Mouse (Mus musculus): Measurements from ENCODE around the gene Pank2. TPM values are rescaled to one million over a fixed set of nuclear protein-coding genes. Genes with fewer than 3 reads are reported as not detected.
"Not testable (repeated sequence)": the region's sequence is repeated elsewhere in the genome, so short reads cannot be mapped to it uniquely, and the experiment has no call there.

The Pank2 gene
- total RNA-seq, 2 experiments from 2014 or later: 21.4 to 23.1 TPM

GRCm38 (mm10) chr2:131260544-131261307 lies 1.6 kb upstream of the Pank2 start:
- no peak for DNase-seq

DNA sequence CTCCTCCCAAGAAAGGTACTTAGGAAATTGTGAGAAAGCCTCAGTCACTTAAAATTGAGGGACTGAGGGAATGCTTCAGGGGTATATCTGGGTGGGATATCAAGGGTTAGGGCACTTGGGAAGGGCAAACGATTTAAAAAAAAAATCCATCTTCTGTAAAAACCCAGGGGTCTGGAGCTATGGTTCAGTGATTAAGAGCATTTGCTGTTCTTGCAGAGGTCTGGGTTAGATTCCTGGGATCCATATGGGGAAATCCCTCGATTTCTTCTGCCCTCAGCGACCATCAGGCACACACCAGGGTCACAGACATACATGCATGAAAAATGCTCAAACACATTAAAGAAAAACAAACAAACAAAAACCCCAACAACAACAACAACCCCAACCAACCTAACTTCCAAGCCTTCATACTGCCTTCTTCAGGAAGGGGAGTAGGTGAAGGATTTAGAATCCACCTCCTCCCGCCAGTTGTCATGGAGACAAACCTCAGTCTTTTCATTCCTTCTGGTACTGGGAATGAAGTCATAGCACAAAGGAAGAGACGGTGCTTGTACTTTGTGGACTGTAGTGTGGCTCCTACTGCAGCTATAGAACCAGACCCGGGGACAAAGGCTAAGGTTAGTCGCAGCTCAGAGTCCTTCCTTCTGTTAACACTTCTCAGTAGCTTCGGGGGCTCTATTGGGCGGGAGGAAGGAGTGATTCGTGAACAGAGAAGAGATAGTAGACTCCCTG lies 648 bp upstream of the Pank2 start:
- DNase-seq: no peak

DNA sequence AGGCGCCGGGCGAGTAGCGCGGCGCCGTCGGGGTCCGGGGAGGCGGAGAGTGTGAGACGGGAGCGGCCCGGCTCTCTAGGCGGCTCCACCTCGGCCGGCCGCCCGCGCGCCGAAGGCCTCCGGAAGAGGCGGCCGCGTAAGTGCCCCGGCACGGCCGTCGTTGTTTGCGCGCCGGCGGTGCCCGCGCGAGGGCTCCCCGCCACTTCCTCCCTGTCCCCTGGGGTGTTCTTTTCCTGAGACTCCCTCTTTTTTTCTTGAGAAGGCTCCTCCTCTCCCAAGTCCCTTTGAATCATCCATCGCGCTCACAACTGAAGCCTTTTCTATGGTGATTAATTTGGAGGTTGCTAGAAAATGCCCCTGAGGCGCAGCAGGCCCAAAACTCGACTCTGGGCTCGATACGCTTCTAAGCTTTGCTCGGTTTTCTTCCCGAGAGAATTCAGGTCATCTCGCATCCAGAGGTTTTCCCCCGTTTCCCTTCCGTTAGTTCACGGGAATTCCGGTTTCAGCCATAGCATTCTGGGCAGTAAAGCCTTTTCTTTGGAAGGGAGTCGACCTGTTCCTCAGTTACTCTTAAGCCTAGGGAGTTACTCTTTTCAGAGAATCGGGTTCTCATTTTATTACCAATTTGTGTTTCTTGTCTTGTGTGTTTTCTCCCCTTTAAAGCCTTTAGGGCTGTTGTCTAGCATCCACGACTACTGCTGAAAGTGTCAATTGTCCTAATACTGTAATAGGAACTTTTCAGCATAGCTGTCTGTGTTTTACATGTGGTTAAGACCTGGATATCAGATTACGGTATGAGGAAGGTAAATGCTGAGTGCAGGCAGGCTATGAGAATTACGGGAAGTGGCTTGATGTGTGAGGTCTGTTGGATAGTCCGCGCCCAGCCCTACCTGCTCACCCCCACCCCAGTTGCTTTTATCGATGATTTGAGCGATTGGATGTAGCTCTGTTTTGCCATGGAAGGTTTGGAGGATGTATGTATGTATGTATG lies 680 bp downstream of the Pank2 start:
- DNase-seq: peak in 1 of 2 experiments; percentile 37

DNA sequence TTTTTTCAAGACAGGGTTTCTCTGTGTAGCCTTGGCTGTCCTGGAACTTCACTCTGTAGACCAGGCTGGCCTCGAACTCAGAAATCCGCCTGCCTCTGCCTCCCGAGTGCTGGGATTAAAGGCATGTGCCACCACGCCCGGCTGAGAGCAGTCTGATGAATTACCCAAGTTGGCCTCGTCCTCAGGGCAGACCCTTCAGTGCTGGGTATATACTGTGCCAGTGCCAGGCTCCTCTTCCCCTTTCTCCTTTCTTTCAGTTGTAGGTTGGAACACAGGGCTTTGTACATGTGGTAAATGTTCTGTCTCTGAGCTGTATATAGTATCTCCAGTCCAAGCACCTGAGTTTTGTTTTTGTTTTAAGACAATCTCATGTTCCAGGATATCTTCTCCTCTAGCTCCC lies 1.7 kb downstream of the Pank2 start:
- DNase-seq: no peak

DNA sequence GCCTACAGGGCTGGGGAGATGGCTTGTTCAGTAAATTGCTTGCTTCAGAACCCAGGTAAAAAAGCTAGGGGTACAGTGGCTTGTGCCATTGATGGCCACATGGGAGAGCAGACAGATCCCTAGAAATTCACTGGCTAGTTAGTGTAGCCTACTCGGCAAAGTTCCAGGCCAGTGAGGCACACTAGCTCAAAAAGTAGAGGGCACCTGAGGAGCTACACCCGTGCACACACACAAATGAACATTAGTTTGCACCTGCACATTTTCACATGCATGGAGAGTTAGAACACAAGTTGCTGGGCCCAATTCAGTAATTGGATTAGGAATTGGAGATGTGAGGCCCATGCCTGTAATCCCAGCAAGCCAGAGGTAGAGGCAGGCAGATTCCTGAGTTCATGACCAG lies 2.8 kb downstream of the Pank2 start:
- DNase-seq: no peak

- DNase-seq: peak in 1 of 2 experiments; percentile 33
Measured at GRCm38 (mm10) chr2:131275493-131275892, 13.2 kb downstream of the Pank2 start.

DNA sequence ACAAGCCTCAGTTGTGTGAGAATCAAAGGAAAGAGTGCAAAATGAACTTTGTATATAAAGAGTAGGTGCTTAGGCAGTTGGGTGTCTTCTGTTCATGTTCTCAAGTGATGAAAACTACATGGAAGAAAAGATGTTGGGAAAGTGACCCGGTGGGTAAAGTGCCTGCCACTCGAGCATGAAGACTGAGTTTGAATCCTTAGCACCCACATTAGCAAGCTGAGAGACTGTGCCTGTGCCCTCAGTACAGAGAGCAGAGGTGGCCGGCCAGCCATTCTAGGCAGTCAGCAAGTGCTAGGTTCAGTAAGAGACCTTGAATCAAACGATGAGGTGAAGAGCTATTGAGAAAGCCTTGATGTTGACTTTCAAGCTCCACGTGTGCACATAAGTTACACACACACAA lies 14.4 kb downstream of the Pank2 start:
- no peak for DNase-seq

GRCm38 (mm10) chr2:131281596-131281995 lies 19.3 kb downstream of the Pank2 start:
- no peak for DNase-seq

DNA sequence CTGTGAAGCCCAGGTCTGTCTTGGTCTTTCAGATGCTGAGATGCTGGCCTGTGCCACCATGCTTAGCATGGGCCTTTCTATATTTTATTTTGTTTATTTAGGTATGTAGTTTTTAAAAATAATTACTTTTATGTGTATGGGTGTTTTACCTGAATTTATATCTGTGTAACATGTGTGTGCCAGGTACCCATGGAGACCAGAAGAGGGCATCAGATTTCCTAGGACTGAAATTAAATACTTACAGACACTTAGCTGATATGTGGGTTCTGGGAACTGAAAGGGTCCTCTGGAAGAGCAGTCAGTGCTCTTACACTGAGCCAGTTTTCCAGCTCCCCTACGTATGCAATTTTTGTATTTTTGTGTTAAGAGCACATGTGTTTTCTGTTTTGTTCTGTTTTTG lies 24.0 kb downstream of the Pank2 start:
- no peak for DNase-seq

DNA sequence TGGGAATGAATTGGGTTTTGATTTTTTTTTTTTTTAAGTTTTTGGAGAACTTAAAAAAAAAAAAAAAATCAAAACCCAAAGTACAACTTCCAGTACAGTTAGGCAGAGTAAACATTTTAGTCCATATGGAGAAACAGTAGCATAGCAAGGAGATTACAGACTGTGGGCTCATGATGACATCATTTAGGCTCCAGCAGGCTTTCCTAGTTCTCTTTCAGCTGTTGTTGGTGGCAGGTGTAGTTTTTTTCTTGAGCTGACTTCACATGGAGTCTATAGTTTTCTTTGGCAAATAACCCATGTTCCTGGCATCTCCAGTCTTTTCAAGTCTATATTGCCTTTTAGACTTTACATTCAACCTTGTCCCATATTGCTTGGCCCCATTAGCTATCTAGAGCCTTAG lies 28.4 kb downstream of the Pank2 start:
- no peak for DNase-seq

- DNase-seq: no peak
Measured at GRCm38 (mm10) chr2:131296746-131297261, 34.5 kb downstream of the Pank2 start.

DNA sequence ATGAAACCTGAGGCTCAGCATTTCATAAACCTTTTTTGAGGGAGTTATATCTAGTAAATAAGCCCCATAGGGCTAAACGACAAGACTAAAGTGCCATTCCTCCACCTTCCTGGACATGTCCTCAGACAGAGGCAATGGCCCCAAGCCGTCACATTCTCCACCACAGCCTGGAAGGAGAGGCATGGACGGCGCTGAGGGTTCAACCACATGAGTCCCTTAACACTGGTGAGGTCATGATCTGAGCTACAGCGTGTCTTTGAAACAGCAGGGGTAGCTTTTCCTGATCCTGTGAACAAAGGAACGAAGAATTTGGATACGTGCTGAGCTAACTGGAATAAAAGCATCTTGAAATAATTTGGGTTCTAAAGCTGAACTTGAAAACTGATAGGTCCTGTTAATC lies 36.4 kb downstream of the Pank2 start:
- DNase-seq: not testable (repeated sequence)

GRCm38 (mm10) chr2:131300485-131300884 lies 38.2 kb downstream of the Pank2 start:
- no peak for DNase-seq

DNA sequence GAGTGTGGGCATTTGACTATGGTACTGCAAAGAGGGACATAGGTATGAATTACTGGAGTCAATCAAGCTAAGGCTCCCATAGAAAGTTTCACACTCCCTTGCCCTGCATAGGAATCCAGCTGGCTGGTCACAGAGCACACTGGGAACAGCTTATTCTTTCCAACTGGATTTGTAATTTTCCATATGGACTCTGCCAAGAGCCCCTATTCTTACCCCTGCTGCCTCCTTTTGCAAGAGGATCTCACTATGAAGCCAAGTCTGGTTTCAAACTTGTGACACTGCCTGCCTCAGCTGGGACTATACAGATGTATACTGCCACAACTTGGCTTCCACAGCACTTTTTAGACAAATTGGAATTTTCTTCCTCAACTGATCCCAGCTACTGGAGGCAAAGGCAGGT lies 39.3 kb downstream of the Pank2 start:
- peak; percentile 26 to 53 for DNase-seq

DNA sequence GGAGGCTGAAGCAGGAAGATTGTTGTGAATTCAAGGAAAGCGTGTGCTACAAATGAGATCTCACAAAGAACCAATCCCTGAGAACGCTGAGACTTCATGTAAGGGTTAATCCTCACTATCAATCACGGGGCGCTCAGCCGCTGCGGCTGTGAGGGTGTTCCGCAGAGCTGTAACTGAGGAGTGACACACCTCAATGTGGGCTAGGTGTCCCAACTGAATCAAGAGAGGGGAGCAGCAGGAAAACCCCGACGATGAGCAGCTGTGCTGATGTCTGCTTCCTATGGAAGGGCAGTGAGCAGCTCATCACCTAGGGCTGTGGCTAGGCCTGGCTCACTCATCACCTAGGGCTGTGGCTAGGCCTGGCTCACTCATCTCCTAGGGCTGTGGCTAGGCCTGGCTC lies 42.2 kb downstream of the Pank2 start:
- DNase-seq: no peak

DNA sequence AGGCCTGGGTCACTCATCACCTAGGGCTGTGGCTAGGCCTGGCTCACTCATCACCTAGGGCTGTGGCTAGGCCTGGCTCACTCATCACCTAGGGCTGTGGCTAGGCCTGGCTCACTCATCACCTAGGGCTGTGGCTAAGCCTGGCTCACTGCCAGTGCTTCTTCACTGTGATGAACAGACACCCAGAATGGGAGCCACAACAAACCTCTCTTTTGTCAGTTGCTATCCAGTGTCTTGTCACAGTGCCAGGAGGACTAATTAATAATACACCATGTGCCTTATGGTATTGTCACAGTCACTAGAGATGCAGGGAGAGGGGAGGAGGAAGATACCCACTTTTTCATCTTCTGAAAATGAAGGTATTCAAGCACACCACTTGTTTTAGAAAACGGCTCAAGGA lies 42.9 kb downstream of the Pank2 start:
- DNase-seq: not testable (repeated sequence)

DNA sequence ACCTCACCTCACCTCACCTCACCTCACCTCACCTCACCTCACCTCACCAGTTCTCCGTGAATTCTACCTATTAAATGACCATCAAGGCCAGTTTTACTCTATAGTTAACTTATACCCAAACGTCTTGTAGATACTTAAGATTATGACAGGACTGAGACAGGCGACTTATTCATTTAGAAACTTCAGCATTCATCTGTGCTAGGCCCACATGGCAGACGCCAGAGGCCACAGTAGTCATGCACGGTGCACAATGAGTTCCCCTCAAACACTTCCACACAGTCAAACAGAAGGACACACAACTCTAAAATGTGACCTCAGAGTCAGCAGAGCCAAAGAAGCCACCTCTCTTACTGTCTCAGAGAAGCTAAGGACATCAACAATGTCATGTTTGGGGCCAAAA lies 45.1 kb downstream of the Pank2 start:
- no peak for DNase-seq

GRCm38 (mm10) chr2:131307822-131308221 lies 45.5 kb downstream of the Pank2 start:
- DNase-seq: peak in 1 of 2 experiments; percentile 24

- DNase-seq: no peak
Measured at GRCm38 (mm10) chr2:131309296-131309695, 47.0 kb downstream of the Pank2 start.

- no peak for DNase-seq
Measured at GRCm38 (mm10) chr2:131316167-131316566, 53.9 kb downstream of the Pank2 start.

GRCm38 (mm10) chr2:131319401-131319800 lies 57.1 kb downstream of the Pank2 start:
- no peak for DNase-seq

- DNase-seq: peak; percentile 56 to 77
Measured at GRCm38 (mm10) chr2:131321192-131321591, 58.9 kb downstream of the Pank2 start.
